Mouse (Mus musculus) heart, postnatal 0 days (tissue): ENCODE data around the gene Vars2. TPM values are rescaled to one million over a fixed set of nuclear protein-coding genes. Genes with fewer than 3 reads are reported as not detected.

ENCODE experiments used
- ATAC-seq: fragments of 200-750 bp; cut with Nextera tagmentation; 2 replicates; pipeline ENCODE4 v1.8.0; 2017; ENCODE audit warnings: low read depth, moderate number of reproducible peaks, moderate library complexity; ENCODE audit not compliant: insufficient read depth
- DNase-seq: peaks from one replicate; pipeline ENCODE4 v3.0.0-alpha.2; 2016; ENCODE audit warnings: low spot score
- H3K27ac ChIP-seq: fragments of 300-500 bp; sonication (generic); 2 replicates; pipeline ENCODE4 v1.5.1; 2014; ENCODE audit warnings: low read depth, mild to moderate bottlenecking
- H3K27me3 ChIP-seq: fragments of 300-500 bp; sonication (generic); 2 replicates; pipeline ENCODE4 v1.6.1; 2014; ENCODE audit warnings: low read length, mixed read lengths; ENCODE audit not compliant: control insufficient read depth, insufficient read depth
- H3K36me3 ChIP-seq: fragments of 300-500 bp; sonication (generic); replicated peaks from 2 replicates; pipeline ENCODE4 v1.6.1; 2014; ENCODE audit warnings: low read length, mixed read lengths; ENCODE audit not compliant: control insufficient read depth, insufficient read depth
- H3K4me1 ChIP-seq: fragments of 300-500 bp; sonication (generic); 2 replicates; pipeline ENCODE4 v1.6.1; 2014; ENCODE audit warnings: antibody characterized with exemption; ENCODE audit not compliant: control insufficient read depth, insufficient read depth
- H3K4me2 ChIP-seq: fragments of 300-500 bp; sonication (generic); 2 replicates; pipeline ENCODE4 v1.6.1; 2014; ENCODE audit warnings: low read depth, mild to moderate bottlenecking, low read length, moderate library complexity
- H3K4me3 ChIP-seq: fragments of 300-500 bp; sonication (generic); 2 replicates; pipeline ENCODE4 v1.5.1; 2014; ENCODE audit warnings: low read depth, low read length
- H3K9ac ChIP-seq: fragments of 300-500 bp; sonication (generic); replicated peaks from 2 replicates; pipeline ENCODE4 v1.6.1; 2014; ENCODE audit warnings: low read depth, low read length, mixed read lengths
- H3K9me3 ChIP-seq: fragments of 300-500 bp; sonication (generic); replicated peaks from 2 replicates; pipeline ENCODE4 v1.6.1; 2016; ENCODE audit warnings: low read length; ENCODE audit not compliant: control insufficient read depth
- CTCF ChIP-seq: IDR thresholded peaks from 2 replicates; pipeline ENCODE4 v1.5.1; 2016; ENCODE audit warnings: antibody characterized with exemption, control low read depth, low read depth
- EP300 ChIP-seq: IDR thresholded peaks from 2 replicates; pipeline ENCODE4 v1.6.1; 2016; ENCODE audit warnings: antibody characterized with exemption, low read depth
- WGBS: fragments of 180-500 bp; shearing (Covaris S2); extraction: QIAGEN DNeasy Blood & Tissue Kit; methylation state at CpG from one replicate; pipeline ENCODE4 v1.1.7; 2014; 5-methylcytosine and 5-hydroxymethylcytosine counted together
- polyA plus RNA-seq: library from polyadenylated mRNA; unstranded; fragments of >200 nt; fragmentation: Nextera tagmentation; extraction: Ambion mirVana; gene quantifications from 2 replicates; pipeline ENCODE4 v1.2.1, GENCODE M21; 2015
- total RNA-seq: library from RNA; depleted of rRNA; stranded (reverse); fragments of >200 nt; gene quantifications from 2 replicates; pipeline ENCODE4 v1.2.3, GENCODE M21; 2014; ENCODE audit warnings: low replicate concordance

Gene Vars2
- total and polyA plus RNA-seq, 2 experiments from 2014 or later = 9.4 to 59.8 TPM

GRCm38 (mm10) chr17:35685061-35685460, 17.7 kb upstream of the Vars2 start:
- 69% methylated on average over 9 of the region's 9 CpGs for WGBS
- Histone ChIP-seq H3K4me2 (no peak overlapping the region), H3K36me3 (peaks cover 91% of the 10 kb centered on the region), H3K4me3 (no peak overlapping the region), H3K9ac (no peak overlapping the region), H3K9me3 (no peaks in the 10 kb centered on the region), H3K4me1 (no peaks in the 10 kb centered on the region), H3K27me3 (no peaks in the 10 kb centered on the region), H3K27ac (no peak overlapping the region)
- TF ChIP-seq CTCF (no peak), EP300 (no peak)
- DNase-seq (no peak), ATAC-seq (no peak)

GRCm38 (mm10) chr17:35681986-35682385, 14.6 kb upstream of the Vars2 start:
- Histone ChIP-seq H3K4me2 (no peak overlapping the region), H3K4me1 (no peaks in the 10 kb centered on the region), H3K27me3 (no peaks in the 10 kb centered on the region), H3K27ac (no peak overlapping the region), H3K36me3 (peaks cover 61% of the 10 kb centered on the region), H3K9me3 (no peaks in the 10 kb centered on the region), H3K9ac (no peak overlapping the region), H3K4me3 (no peak overlapping the region)
- TF ChIP-seq CTCF = no peak
- TF ChIP-seq EP300 = no peak
- ATAC-seq (no peak), DNase-seq (no peak)
- 76% methylated on average over 13 of the region's 13 CpGs for WGBS

- DNase-seq (no peak), ATAC-seq (no peak)
- no peak overlapping the region for H3K4me3 ChIP-seq
- H3K36me3 ChIP-seq = peaks cover 47% of the 10 kb centered on the region
- no peak overlapping the region for H3K4me2 ChIP-seq
- WGBS = 47% methylated on average over 6 of the region's 6 CpGs
- H3K9ac ChIP-seq = no peak overlapping the region
- no peak for TF ChIP-seq CTCF
- TF ChIP-seq EP300 = no peak
- H3K4me1 ChIP-seq = no peaks in the 10 kb centered on the region
- H3K9me3 ChIP-seq = no peaks in the 10 kb centered on the region
- H3K27ac ChIP-seq = no peak overlapping the region
- H3K27me3 ChIP-seq = no peaks in the 10 kb centered on the region
These were observed 13.2 kb upstream of the Vars2 start for GRCm38 (mm10) chr17:35680591-35680990.

- under 1% methylated on average over 23 of the region's 23 CpGs for WGBS
- DNase-seq (peak; percentile 98), ATAC-seq (peak; percentile 98)
- H3K27ac ChIP-seq = peak within 1 kb of the TSS; percentile 60; the same call in 1 of the 2 replicates
- peak within 1 kb of the TSS; percentile 88 for H3K4me2 ChIP-seq
- peak within 1 kb of the TSS; percentile 76 for H3K4me3 ChIP-seq
- no peak for TF ChIP-seq CTCF
- no peak for TF ChIP-seq EP300
- H3K36me3 ChIP-seq = no peaks in the 10 kb centered on the region
- H3K4me1 ChIP-seq = no peaks in the 10 kb centered on the region
- H3K9me3 ChIP-seq = no peaks in the 10 kb centered on the region
- H3K9ac ChIP-seq = peak within 1 kb of the TSS; percentile 92
- H3K27me3 ChIP-seq = no peaks in the 10 kb centered on the region
These were observed 6.1 kb upstream of the Vars2 start, which contains the start of gene Gtf2h4 for GRCm38 (mm10) chr17:35673416-35674035. Gtf2h4 (minus strand) TSS chr17:35673739.

- Histone ChIP-seq H3K4me1 (no peaks in the 10 kb centered on the region), H3K27me3 (no peaks in the 10 kb centered on the region), H3K9ac (no peak overlapping the region; the same call in 1 of the 2 replicates), H3K9me3 (no peaks in the 10 kb centered on the region), H3K4me2 (peak overlapping the region; percentile 88; the same call in 1 of the 2 replicates), H3K36me3 (no peaks in the 10 kb centered on the region), H3K4me3 (0 out of 2 replicates have a peak overlapping the region, but pooled peaks have one; percentile 76), H3K27ac (peak overlapping the region; percentile 60; the same call in 1 of the 2 replicates)
- WGBS = 83% methylated on average over 6 of the region's 6 CpGs
- no peak for TF ChIP-seq EP300
- TF ChIP-seq CTCF = no peak
- DNase-seq (no peak), ATAC-seq (no peak)
These were observed 5.1 kb upstream of the Vars2 start for GRCm38 (mm10) chr17:35672527-35672926.
